Mouse (Mus musculus): ENCODE measurements around the gene Plekhs1. TPM values are rescaled to one million over a fixed set of nuclear protein-coding genes. Genes with fewer than 3 reads are reported as not detected.

Plekhs1 gene
- under 1 TPM; 0.31 to 0.47 TPM for total RNA-seq (2021)
- long read RNA-seq, experiment 1 = 0 reads
- long read RNA-seq, experiment 2 = 0 reads

DNA sequence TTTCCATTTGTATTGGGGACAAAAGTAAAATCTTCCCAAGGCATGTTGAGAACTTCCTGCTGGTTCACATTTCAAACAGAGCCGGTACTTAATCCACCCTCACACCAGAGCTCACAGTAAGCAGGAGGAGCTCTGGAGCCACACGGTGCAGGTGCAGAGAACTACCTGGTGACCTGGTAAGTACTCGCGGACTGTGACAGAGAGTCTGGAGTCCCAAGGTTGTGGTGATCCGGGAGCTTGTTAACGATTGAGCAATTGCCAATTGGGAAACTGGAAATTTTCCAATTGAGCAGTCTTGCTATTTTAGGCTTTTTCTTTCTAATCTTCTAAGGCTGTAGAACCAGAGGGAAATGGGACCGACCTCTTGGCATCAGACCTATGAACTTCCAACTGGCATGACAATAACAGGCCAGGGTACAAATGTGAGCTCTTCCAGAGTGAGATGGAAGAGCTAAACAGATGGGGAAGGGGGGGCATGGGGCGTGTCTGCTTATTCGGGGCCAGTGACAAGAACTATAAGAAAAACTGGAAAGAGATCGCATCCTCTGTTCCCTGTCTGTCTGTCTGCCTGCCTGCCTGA lies at the start of gene Plekhs1:
Gene Plekhs1 (plus strand): TSS at position 119 of the 580 bp plus-strand sequence.
- DNase-seq = no peak

- no peak for DNase-seq
Observed at GRCm38 (mm10) chr19:56418404-56418803, 43.0 kb upstream of the Plekhs1 start.

DNA sequence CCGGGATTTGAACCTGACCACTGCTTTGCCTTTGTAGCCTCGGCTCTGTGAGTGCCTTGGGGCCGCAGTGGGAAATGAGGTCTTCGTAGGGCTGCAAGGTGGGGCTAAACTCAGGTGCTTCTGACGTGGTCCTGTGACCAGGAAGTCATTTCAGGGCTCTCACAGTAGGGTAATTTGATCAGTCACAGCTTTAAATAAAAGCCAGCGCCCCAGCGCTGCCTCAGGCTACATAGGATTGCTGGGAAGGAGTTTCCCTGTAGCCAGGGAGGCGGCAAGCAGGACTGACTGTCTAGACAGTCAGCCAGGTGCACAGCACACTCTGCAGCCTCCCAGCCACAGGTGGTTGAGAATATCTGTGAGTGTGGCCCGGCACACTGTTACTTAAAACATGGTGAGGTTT lies 42.0 kb upstream of the Plekhs1 start:
- no peak for DNase-seq

- DNase-seq = no peak
Observed at GRCm38 (mm10) chr19:56420345-56420744, 41.1 kb upstream of the Plekhs1 start.

DNA sequence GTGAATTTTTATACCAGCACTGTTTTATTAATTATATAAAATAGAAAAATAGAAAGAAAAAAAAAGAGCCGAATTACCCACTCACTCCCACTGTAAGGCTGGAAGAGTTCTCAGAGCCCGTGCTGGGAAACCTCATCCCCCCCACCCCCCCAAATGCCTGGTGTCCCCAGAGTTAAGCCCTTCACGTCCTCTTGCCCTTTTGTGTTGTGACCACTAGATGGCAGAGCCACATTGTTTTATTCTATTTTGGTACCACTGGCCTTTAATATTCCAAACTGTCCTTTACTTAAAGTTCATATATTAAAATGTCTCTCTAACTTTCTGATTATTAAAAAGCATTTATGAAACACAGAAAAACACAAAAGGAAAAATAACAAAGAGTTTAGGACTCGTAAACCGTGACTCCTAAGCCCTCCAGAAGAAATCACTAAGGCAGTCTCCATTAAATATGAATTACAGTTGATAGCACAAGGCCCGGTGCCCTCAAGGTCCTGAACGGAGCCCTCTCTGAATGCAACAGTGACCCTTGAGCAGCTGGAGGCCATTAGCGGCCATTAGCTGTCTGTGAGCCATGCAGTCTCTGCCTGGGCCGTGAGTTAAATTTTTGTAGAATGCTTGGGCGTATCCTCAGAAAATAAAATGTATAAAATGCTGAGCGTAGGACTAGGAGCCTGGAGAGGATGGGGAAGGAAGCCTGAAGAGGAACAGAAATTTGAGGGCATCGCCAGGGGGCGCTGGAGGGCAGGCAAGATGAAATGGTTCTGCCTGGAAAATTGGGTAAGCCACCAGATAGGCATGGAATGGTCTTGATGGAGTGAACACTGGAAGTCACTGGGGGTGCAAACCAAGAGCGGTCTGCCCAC lies 38.7 kb upstream of the Plekhs1 start:
- DNase-seq = peak; percentile 94

- no peak for DNase-seq
Observed at GRCm38 (mm10) chr19:56423370-56423769, 38.1 kb upstream of the Plekhs1 start.

- DNase-seq = no peak
Observed at GRCm38 (mm10) chr19:56424606-56425395, 36.6 kb upstream of the Plekhs1 start.

DNA sequence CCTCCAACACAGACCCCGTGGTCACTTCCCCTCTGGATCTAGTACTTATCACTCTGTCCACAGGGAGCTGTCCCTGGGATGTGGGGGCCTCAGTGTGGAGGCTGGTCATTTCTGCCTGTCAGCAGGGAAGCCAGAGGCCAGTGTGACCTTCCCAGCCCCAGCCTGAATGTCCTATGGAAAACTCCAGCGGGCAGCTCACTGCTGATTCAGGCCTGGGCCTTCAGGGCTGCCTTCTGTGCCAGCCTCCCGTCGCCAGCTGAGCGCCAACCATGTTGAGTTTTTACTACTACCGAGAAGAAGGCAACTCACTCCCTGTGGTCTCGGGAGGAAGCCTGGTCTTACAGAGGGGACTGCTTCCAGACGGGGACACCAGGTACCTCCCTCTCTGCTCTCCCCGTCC lies 35.9 kb upstream of the Plekhs1 start:
- DNase-seq = peak; percentile 29

DNA sequence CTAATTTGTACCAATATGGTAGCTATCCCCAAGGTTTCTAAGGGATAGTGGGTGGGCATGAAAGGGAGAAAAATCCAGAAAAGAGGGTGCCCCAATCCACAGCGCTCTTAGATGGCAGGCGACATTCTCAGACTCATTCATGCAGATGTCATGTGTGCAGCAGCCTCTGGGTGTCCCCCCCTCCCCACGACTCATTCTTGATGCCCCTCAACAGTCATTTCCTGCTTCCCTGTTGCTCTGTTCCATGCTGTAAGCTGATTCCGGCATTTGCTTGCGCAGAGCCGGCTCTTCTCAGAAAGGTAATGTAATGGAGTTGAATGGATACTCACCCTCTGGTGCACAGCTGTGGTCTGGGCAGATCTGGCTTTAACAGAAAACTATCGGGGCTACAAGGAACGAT lies 31.1 kb upstream of the Plekhs1 start:
- DNase-seq = no peak

DNA sequence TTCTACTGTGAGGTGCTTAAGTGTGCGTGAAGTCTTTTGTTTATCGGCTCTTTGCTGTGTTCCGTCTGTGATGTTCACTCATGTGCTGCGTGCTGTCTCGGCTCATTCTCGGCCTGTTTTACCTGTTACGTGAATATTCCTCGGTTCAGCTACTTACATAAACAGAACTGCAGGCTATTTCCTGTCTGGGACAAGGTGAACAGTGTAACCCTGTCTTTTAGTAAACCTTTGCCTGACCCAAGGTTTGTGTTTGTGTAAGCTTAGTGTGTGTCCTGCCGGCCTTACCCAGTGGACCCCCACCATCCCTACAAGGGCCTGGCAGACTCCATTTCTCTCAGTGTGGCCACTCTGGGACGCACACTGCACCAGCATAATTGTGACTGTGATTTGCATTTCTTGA lies 28.7 kb upstream of the Plekhs1 start:
- DNase-seq = no peak

DNA sequence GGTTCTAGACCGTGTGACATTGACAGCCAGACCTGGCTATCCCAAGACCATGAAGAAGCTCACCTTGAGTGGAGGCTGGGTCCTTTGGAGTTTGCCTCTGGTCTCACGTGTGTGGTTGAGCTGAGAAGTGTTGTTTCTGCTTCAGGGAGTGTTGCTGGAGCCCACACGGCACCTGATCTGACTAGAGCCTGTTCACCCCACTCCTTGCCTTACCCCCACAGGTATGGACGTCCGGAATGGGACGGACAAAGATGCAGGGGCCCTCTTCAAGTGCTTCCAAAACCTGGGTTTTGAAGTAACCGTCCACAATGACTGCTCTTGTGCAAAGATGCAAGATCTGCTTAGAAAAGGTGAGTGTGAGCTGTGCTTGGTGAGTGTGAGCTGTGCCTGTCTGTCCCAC lies 27.9 kb upstream of the Plekhs1 start:
- DNase-seq = no peak

- no peak for DNase-seq
Observed at GRCm38 (mm10) chr19:56436380-56436779, 25.1 kb upstream of the Plekhs1 start.

- no peak for DNase-seq
Observed at GRCm38 (mm10) chr19:56438357-56439071, 22.9 kb upstream of the Plekhs1 start.

GRCm38 (mm10) chr19:56439072-56439434 lies 22.4 kb upstream of the Plekhs1 start:
- no peak for DNase-seq

DNA sequence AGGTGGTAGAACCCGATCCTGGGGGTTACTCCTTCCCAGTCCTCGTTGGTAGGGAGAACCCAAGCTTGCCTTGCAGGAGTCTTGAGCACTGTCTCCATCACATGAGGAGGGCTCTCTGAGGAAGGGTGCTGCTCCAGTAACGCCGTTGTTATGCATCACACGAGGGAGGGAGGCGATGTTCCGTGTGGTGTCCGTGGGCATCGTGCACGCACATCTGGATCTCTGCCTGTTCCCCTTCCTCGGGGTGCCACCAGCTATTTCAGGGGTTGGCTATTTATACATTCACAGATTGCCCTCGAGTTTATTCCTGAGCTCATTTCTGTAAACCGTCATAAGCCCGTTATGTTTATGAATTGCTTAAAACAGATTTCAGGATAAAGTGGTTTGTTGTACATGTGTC lies 18.0 kb upstream of the Plekhs1 start:
- no peak for DNase-seq

GRCm38 (mm10) chr19:56448784-56449183 lies 12.7 kb upstream of the Plekhs1 start:
- no peak for DNase-seq

GRCm38 (mm10) chr19:56449537-56449936 lies 11.9 kb upstream of the Plekhs1 start:
- no peak for DNase-seq

- no peak for DNase-seq
Observed at GRCm38 (mm10) chr19:56450892-56451291, 10.5 kb upstream of the Plekhs1 start.

- DNase-seq = no peak
Observed at GRCm38 (mm10) chr19:56451867-56452266, 9.6 kb upstream of the Plekhs1 start.

- no peak for DNase-seq
Observed at GRCm38 (mm10) chr19:56452421-56452820, 9.0 kb upstream of the Plekhs1 start.

DNA sequence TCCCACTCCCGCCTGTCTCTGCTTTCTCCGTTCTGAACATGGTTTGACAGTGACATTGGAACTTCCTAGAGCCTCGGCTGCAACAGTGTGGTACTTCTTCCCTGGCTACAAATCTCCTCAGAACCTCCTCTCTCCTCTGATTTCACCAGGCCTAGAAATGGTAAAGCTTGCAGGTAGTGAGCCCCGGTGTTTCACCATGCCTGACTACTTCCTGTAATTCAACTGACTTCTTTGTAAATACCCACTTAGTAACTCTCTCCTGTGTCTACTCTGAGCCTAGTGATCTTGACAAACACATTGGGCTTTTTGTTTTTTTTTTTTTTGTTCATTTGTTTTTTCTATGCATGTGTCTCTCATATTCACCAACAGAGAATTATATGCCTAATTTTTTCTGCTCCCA lies 6.6 kb upstream of the Plekhs1 start:
- no peak for DNase-seq

DNA sequence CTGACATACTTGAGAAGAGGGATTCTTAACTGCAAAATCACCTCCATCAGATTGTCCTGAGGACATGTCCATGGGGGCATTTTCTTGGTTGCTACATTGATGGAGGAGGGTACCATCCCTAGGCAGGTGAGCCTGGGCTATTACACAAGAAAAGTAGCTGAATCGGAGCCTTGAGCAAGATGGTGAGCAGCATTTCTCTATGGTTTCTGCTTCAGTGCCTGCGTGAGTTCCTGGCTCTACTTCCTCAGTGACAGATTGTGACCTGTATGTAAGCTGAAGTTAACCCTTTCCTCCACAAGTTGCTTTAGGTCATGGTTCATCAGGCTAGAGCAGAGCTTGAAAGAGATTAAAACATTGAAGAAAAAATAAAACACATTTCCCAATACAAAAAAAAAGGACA lies 6.1 kb upstream of the Plekhs1 start:
- DNase-seq = no peak

Data from gastrocnemius, postnatal 10 days (tissue).